Mouse (Mus musculus): ENCODE measurements around the gene Rab3b. TPM values are rescaled to one million over a fixed set of nuclear protein-coding genes. Genes with fewer than 3 reads are reported as not detected.
"Not testable (repeated sequence)": the region's sequence is repeated elsewhere in the genome, so short reads cannot be mapped to it uniquely, and the experiment has no call there.

Rab3b gene
- total RNA-seq, 2 experiments from 2014 or later: 0.14 to 0.21 TPM

- no peak for DNase-seq (ENCODE audit: low spot score)
These were observed 8.6 kb downstream of the Rab3b start for GRCm38 (mm10) chr4:108887456-108887855.

DNA sequence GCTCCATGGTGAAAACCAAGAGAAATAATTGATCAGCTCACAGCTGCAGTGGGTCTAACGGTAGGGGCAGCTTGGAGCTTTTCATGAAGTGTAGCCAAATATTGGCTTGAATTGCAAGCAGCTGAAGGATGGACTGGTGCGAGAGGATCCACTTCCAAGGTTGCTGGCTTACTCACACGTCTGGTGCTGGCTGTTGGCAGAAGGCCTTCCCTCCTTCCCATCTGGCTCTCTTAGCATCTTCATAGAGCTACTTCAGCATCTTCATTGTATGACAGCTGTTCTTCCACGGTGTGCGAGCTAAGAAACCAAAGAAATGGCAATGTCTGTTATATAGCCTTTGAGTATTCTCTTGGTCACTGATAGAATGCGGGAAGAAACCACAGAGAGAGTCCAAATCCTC, 12.0 kb downstream of the Rab3b start:
- no peak for DNase-seq (ENCODE audit: low spot score)

GRCm38 (mm10) chr4:108900421-108900820, 21.6 kb downstream of the Rab3b start:
- no peak for DNase-seq (ENCODE audit: low spot score)

GRCm38 (mm10) chr4:108902886-108903285, 24.0 kb downstream of the Rab3b start:
- DNase-seq (ENCODE audit: low spot score): no peak

- no peak for DNase-seq (ENCODE audit: low spot score)
These were observed 24.5 kb downstream of the Rab3b start for GRCm38 (mm10) chr4:108903346-108903745.

DNA sequence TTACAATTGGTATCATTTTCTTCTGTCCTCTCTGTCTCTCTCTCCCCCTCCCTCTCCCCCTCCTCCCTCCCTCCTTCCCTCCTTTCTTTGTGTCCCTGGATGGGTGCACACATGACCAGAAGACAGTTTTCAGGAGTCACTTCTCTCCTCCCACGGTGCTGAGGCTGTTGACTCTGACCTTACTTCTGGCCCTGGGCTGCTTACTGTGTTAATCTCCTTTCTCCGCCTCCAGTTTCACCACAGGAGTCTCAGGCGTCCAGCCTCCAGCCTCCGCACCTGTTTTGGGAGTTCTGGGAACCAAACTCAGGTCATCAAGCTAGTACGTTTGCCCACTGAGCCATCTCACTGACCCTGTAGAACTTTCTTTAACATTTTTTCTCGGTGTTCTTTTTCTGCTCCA, 25.2 kb downstream of the Rab3b start:
- DNase-seq (ENCODE audit: low spot score): no peak

- DNase-seq (ENCODE audit: low spot score): no peak
These were observed 25.9 kb downstream of the Rab3b start for GRCm38 (mm10) chr4:108904790-108905189.

GRCm38 (mm10) chr4:108905859-108906258, 27.0 kb downstream of the Rab3b start:
- no peak for DNase-seq (ENCODE audit: low spot score)

DNA sequence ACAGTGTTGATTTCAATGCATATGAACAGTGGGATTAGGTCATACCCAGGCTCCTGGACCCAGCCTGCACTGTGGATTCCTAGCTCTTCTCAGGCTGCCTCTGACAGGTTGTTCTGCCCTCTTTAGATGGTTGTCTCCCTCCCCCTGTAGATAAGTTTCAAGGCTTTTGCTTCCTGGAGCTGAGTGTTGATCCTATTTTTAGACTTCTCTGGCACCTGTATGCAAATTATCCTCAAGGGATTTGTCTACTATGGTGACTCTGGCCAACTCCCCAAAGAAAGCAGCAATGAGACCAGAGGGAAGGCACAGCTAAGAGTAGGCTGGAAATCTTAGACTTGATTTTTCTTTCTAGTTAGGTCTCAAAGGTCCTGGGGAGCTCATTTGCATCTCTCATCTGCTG, 28.6 kb downstream of the Rab3b start:
- peak; percentile 2 for DNase-seq (ENCODE audit: low spot score)

DNA sequence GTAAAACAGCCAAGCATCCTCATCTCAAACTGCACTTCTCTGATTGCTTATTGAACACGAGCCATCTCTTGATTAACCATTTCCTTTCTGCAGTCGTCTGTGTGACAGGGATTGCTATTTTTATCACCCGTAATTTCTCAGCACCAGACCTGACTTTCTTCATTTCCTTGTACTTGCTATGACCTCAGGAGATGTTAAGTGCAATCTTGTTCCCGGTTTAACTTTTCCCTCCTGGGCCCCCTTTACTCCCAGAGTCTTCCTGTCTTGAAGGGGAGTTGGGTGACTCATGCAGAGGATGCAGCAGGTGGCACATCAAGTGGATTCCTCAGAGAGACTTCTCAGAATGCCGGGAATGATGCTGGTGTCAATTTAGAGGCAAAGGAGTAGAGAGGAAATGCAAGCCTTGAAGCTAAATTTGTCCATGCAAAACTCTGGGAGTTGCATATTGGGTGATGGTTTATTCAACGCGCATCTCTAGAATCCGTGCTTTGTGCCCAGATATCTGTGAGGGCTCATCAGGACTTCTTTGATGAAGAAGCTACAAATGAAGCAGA, 31.1 kb downstream of the Rab3b start:
- no peak for DNase-seq (ENCODE audit: low spot score)

- no peak for DNase-seq (ENCODE audit: low spot score)
These were observed 33.0 kb downstream of the Rab3b start for GRCm38 (mm10) chr4:108911866-108912265.

- no peak for DNase-seq (ENCODE audit: low spot score)
These were observed 34.3 kb downstream of the Rab3b start for GRCm38 (mm10) chr4:108913180-108913579.

DNA sequence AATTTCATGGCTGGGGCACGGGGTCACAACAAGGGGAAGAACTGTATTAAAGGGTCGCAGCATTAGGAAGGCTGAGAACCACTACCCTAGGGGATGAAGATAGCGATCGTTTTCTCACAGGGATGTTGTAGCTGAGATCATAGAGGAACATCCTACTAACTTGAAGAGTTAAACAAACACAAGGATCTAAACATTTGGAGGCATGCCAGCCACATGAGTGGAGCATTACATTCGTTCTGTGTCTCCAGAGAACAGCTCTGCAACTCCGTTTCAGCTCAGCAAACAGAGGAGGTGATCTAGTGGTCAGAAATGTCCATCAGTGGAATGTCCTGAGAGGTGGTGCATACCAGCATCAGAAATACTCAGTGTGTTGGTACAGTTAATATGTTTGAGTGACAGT, 35.5 kb downstream of the Rab3b start:
- DNase-seq (ENCODE audit: low spot score): no peak

DNA sequence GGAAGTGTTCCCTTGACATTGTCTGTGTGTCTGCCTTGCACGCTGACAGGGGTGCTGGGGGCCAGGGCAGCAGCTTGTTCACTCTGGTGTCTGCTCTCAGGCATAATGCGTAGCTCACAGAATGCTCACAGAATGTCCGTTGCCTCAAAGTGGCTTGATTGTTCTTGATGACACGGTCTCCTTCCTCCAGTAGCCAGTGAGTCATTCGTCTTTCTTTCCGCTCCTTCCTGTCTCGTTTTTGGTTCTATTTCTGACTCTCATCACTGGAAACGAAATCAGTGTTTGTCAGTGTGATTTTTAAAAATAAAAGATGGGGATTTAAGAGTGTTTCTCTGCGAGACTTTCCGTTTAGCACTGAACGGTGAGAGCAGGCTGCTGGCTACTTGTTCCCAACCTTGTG, 36.2 kb downstream of the Rab3b start:
- DNase-seq (ENCODE audit: low spot score): no peak

DNA sequence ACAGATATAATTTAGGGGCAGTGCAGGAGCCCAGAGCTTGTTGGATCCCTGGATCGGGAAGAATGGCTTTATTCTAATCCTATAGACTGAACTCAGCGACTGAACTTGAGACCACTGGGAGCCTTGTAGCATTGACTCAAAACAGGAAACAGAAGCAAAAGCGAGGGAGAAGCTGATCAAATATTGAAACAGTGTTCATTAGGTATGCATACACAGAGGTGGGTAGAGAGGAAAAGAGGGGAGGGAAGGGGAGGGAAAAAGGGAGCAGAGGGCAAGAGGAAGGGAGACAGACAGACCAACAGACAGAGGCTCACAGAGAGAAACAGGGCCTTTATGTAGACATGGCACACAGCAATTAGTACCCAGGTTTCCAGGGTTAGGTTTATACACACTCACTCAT, 38.8 kb downstream of the Rab3b start:
- no peak for DNase-seq (ENCODE audit: low spot score)

DNA sequence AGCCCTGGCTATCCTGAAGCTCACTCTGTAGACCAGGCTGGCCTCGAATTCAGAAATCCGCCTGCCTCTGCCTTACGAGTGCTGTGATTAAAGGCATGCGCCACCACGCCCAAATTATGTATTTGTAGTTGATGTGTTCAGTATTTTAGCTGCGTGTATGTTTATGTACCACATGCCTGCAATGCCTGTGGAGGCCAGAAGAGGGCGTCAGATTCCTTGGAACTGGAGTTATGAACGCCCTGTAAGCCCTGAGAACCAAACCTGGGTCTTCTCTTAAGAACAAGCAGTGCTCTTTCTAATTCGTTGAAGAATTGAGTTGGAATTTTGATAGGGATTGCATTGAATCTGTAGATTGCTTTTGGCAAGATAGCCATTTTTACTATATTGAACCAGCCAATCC, 49.1 kb downstream of the Rab3b start:
- DNase-seq (ENCODE audit: low spot score): not testable (repeated sequence)

- no peak for DNase-seq (ENCODE audit: low spot score)
These were observed 54.3 kb downstream of the Rab3b start for GRCm38 (mm10) chr4:108933163-108933562.

GRCm38 (mm10) chr4:108934856-108935255, 56.0 kb downstream of the Rab3b start:
- no peak for DNase-seq (ENCODE audit: low spot score)

- DNase-seq (ENCODE audit: low spot score): no peak
These were observed 59.2 kb downstream of the Rab3b start for GRCm38 (mm10) chr4:108937848-108938771.

DNA sequence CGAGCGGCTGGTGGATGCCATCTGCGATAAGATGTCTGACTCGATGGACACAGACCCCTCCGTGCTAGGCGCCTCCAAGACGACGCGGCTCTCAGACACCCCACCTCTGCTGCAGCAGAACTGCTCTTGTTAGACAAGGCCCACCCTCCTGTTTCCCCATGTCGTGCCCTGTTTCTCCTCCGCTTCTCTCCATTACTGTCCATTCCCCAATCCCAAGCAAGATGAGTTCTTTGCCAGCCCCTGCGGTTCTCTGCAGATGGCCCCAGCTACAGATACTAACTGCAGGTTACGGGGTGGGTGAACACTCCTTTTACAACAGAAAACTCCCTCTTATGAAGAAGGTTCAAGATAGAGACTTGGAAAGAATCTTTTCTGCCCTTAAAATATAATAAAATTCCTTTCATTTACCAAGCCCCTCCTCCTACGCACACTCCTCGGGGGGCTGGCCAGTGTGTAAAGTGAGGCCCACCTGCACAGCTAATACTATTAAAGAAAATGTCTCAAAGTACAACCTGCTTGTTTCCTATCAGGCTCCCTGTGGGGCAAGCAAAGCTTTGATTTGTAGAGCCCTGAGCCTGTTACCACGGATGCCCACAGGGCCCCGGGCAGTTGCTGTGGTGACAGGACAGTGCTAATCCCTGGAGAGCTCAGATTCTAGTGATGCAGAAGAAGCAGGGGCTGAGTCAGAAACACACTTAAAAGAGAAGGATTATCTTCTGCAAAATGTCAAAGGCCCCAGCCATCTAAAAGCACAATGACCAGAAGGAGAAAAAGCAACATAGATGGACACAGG, 62.0 kb downstream of the Rab3b start:
- DNase-seq (ENCODE audit: low spot score): no peak

DNA sequence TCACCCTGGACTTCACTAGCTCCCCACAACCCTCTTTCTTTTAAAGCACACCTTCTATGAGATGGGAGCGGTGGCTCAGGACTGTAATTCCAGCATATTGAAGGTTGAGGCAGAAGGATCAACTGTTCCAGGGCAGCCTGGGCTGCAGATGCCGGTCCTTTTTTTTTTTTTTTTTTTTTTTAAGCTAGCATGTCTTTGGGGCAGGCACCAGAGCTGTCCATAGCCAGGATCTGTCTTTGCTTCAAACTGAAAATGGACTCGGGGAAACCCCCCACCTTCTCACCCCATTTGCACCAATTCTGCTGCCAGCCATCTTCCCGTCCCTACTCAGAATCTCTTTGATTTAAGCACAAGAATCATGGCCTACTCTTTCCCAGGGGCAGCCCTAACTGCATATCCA, 63.3 kb downstream of the Rab3b start:
- DNase-seq (ENCODE audit: low spot score): no peak

DNA sequence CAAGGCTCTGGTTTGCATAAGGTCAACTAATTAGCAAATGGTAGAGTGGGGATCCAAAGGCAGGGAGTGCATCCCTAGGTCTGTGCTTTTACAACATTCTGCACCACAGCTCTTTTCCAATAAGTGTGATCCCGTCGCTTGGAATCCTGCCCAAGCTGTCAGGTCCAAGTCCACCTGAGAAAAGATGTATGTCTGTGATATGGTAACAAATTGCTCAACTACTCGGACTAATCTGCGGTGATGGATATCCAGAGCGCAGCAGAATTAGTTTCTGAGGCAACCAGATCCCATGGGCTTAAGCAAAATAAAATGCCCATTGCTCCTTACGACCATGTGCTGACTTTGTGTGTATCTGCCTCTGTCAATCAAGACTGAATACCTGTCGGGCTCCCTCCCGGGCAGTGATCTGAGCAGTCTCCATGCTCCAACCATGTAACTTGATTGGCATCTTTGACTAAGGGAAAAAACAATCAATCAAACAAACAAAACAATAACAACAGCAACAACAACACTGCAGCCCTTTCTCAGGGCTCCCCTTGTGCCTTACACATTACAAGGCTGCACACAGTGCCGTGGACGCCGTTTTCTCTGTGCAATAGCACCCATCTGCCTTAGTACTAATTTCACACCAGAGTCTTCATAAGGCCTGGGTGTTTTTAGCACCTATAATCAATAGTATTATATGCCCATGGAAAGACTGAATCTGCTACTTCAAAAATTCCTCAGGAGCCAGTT, 64.3 kb downstream of the Rab3b start:
- no peak for DNase-seq (ENCODE audit: low spot score)
